Mouse (Mus musculus): ENCODE data around the gene Pcna.

- TF ChIP-seq CTCF (IDR thresholded peaks at IDR 0.05; ENCODE audit: extremely low read depth, insufficient read depth, insufficient read length, insufficient replicate concordance) (no peak), POLR2A (IDR thresholded peaks at IDR 0.05; ENCODE audit: low read depth, low read length) (no peak)
Measured at GRCm38 (mm10) chr2:132224359-132224758, 28.8 kb downstream of the Pcna start.
